Mouse (Mus musculus) stomach, embryonic 15.5 days (tissue): ENCODE data around the gene Slc3a2. TPM values are rescaled to one million over a fixed set of nuclear protein-coding genes. Genes with fewer than 3 reads are reported as not detected.

Source experiments
- ATAC-seq: fragments of 200-750 bp; cut with Nextera tagmentation; 2 replicates; pipeline ENCODE4 v1.8.0; 2017; ENCODE audit warnings: low read depth, moderate number of reproducible peaks, moderate TSS enrichment; ENCODE audit not compliant: insufficient read depth, low FRiP score
- H3K27ac ChIP-seq: fragments of 300-500 bp; sonication (generic); 2 replicates; pipeline ENCODE4 v1.5.1; 2015; ENCODE audit warnings: mild to moderate bottlenecking, inconsistent platforms
- H3K27me3 ChIP-seq: fragments of 300-500 bp; sonication (generic); replicated peaks from 2 replicates; pipeline ENCODE4 v1.6.1; 2015; ENCODE audit warnings: inconsistent platforms
- H3K36me3 ChIP-seq: fragments of 300-500 bp; sonication (generic); 2 replicates; pipeline ENCODE4 v1.6.1; 2015; ENCODE audit warnings: inconsistent platforms
- H3K4me1 ChIP-seq: fragments of 300-500 bp; sonication (generic); 2 replicates; pipeline ENCODE4 v1.6.1; 2015; ENCODE audit warnings: inconsistent platforms
- H3K4me2 ChIP-seq: fragments of 300-500 bp; sonication (generic); 2 replicates; pipeline ENCODE4 v1.6.1; 2015; ENCODE audit warnings: mild to moderate bottlenecking, inconsistent platforms
- H3K4me3 ChIP-seq: fragments of 300-500 bp; sonication (generic); replicated peaks from 2 replicates; pipeline ENCODE4 v1.5.1; 2015; ENCODE audit warnings: inconsistent platforms
- H3K9ac ChIP-seq: fragments of 300-500 bp; sonication (generic); 2 replicates; pipeline ENCODE4 v1.6.1; 2015; ENCODE audit warnings: inconsistent platforms
- H3K9me3 ChIP-seq: fragments of 300-500 bp; sonication (generic); 2 replicates; pipeline ENCODE4 v1.6.1; 2016; ENCODE audit warnings: inconsistent platforms
- WGBS: fragments of 180-500 bp; shearing (Covaris S2); methylation state at CpG from one replicate; pipeline ENCODE4 v1.1.7; 2015; 5-methylcytosine and 5-hydroxymethylcytosine counted together
- polyA plus RNA-seq: library from polyadenylated mRNA; unstranded; fragments of >200 nt; fragmentation: Nextera tagmentation; extraction: Ambion mirVana; gene quantifications from 2 replicates; pipeline ENCODE4 v1.2.1, GENCODE M21; 2015

The Slc3a2 gene
- 111 and 122 TPM in 2 replicates for polyA plus RNA-seq

- peak; percentile 98 for ATAC-seq
- Histone ChIP-seq H3K27me3 (no peaks in the 10 kb centered on the region), H3K36me3 (peaks cover 28% of the 10 kb centered on the region), H3K27ac (peak within 1 kb of the TSS; percentile 99), H3K9ac (peak within 1 kb of the TSS; percentile 88), H3K4me1 (peaks cover 8% of the 10 kb centered on the region; the same call in 1 of the 2 replicates), H3K4me2 (peak within 1 kb of the TSS; percentile 64), H3K9me3 (no peaks in the 10 kb centered on the region), H3K4me3 (peak within 1 kb of the TSS; percentile 77)
- under 1% methylated on average over 50 of the region's 50 CpGs for WGBS
Measured at GRCm38 (mm10) chr19:8722907-8723573, at the start of gene Slc3a2. Slc3a2 (minus strand) TSS chr19:8723369.

GRCm38 (mm10) chr19:8770567-8771270 is 47.5 kb upstream of the Slc3a2 start, which contains the start of gene Tmem223:
Tmem223 (plus strand) TSS chr19:8770996.
- H3K4me1 ChIP-seq: peaks cover 15% of the 10 kb centered on the region
- peak within 1 kb of the TSS; percentile 56 for H3K4me3 ChIP-seq
- no peaks in the 10 kb centered on the region for H3K9me3 ChIP-seq
- peaks cover 39% of the 10 kb centered on the region for H3K36me3 ChIP-seq
- 0 out of 2 replicates have a peak, but pooled peaks have one; percentile 13 for ATAC-seq
- whole genome bisulfite sequencing: 21% methylated on average over 29 of the region's 29 CpGs
- H3K27me3 ChIP-seq: no peaks in the 10 kb centered on the region
- H3K4me2 ChIP-seq: peak within 1 kb of the TSS; percentile 59
- peak within 1 kb of the TSS; percentile 67 for H3K9ac ChIP-seq
- peak within 1 kb of the TSS; percentile 58 for H3K27ac ChIP-seq

- Histone ChIP-seq H3K27me3 (no peaks in the 10 kb centered on the region), H3K9me3 (no peaks in the 10 kb centered on the region), H3K27ac (no peak overlapping the region), H3K4me1 (no peaks in the 10 kb centered on the region), H3K9ac (no peak overlapping the region), H3K4me3 (no peak overlapping the region), H3K4me2 (no peak overlapping the region), H3K36me3 (peaks cover 62% of the 10 kb centered on the region)
- no peak for ATAC-seq
- 94% methylated on average over 9 of the region's 9 CpGs for WGBS
Measured at GRCm38 (mm10) chr19:8765562-8765961, 42.4 kb upstream of the Slc3a2 start.

- no peaks in the 10 kb centered on the region for H3K9me3 ChIP-seq
- WGBS: 90% methylated on average over 4 of the region's 4 CpGs
- no peak overlapping the region for H3K4me3 ChIP-seq
- H3K4me1 ChIP-seq: peaks cover 2% of the 10 kb centered on the region; the same call in 1 of the 2 replicates
- no peak overlapping the region for H3K4me2 ChIP-seq
- no peaks in the 10 kb centered on the region for H3K27me3 ChIP-seq
- H3K9ac ChIP-seq: no peak overlapping the region
- ATAC-seq: no peak
- H3K36me3 ChIP-seq: peaks cover 54% of the 10 kb centered on the region
- H3K27ac ChIP-seq: no peak overlapping the region
Measured at GRCm38 (mm10) chr19:8763276-8763675, 40.1 kb upstream of the Slc3a2 start.

GRCm38 (mm10) chr19:8760757-8761156 is 37.6 kb upstream of the Slc3a2 start:
- H3K4me1 ChIP-seq: peaks cover 6% of the 10 kb centered on the region; the same call in 1 of the 2 replicates
- no peaks in the 10 kb centered on the region for H3K9me3 ChIP-seq
- H3K27me3 ChIP-seq: no peaks in the 10 kb centered on the region
- ATAC-seq: no peak
- peaks cover 31% of the 10 kb centered on the region for H3K36me3 ChIP-seq
- 98% methylated on average over 2 of the region's 2 CpGs for WGBS
- H3K4me3 ChIP-seq: no peak overlapping the region
- H3K27ac ChIP-seq: no peak overlapping the region
- H3K9ac ChIP-seq: no peak overlapping the region
- H3K4me2 ChIP-seq: no peak overlapping the region

GRCm38 (mm10) chr19:8758899-8759298 is 35.7 kb upstream of the Slc3a2 start:
- H3K36me3 ChIP-seq: peaks cover 20% of the 10 kb centered on the region
- H3K9ac ChIP-seq: no peak overlapping the region
- WGBS: 77% methylated on average over 2 of the region's 2 CpGs

GRCm38 (mm10) chr19:8757471-8757998 is 34.4 kb upstream of the Slc3a2 start:
- no peaks in the 10 kb centered on the region for H3K9me3 ChIP-seq
- H3K4me2 ChIP-seq: peak overlapping the region; percentile 61
- H3K27ac ChIP-seq: peak overlapping the region; percentile 92
- H3K27me3 ChIP-seq: no peaks in the 10 kb centered on the region
- no peak for ATAC-seq
- H3K4me3 ChIP-seq: peak overlapping the region; percentile 96
- peak overlapping the region; percentile 94 for H3K9ac ChIP-seq
- WGBS: 3% methylated on average over 14 of the region's 14 CpGs
- peaks cover 13% of the 10 kb centered on the region for H3K36me3 ChIP-seq
- peaks cover 6% of the 10 kb centered on the region; the same call in 1 of the 2 replicates for H3K4me1 ChIP-seq

More at GRCm38 (mm10) chr19:8758899-8759298, 35.7 kb upstream of the Slc3a2 start:
- Histone ChIP-seq H3K27ac (no peak overlapping the region), H3K4me1 (peaks cover 6% of the 10 kb centered on the region; the same call in 1 of the 2 replicates), H3K27me3 (no peaks in the 10 kb centered on the region), H3K4me2 (0 out of 2 replicates have a peak overlapping the region, but pooled peaks have one; percentile 61), H3K9me3 (no peaks in the 10 kb centered on the region), H3K4me3 (no peak overlapping the region)
- ATAC-seq: no peak

- peak; percentile 96 for ATAC-seq
- peak within 1 kb of the TSS; percentile 92 for H3K27ac ChIP-seq
- under 1% methylated on average over 75 of the region's 75 CpGs for WGBS
Measured at GRCm38 (mm10) chr19:8756635-8757387, 33.6 kb upstream of the Slc3a2 start, which contains the start of gene Nxf1. Nxf1 (plus strand) TSS chr19:8757073.

GRCm38 (mm10) chr19:8755652-8756051 is 32.5 kb upstream of the Slc3a2 start:
- H3K36me3 ChIP-seq: peaks cover 28% of the 10 kb centered on the region
- 59% methylated on average over 3 of the region's 3 CpGs for WGBS
- ATAC-seq: no peak
- H3K9me3 ChIP-seq: no peaks in the 10 kb centered on the region
- H3K9ac ChIP-seq: no peak overlapping the region
- peaks cover 6% of the 10 kb centered on the region; the same call in 1 of the 2 replicates for H3K4me1 ChIP-seq
- peak overlapping the region; percentile 96; the same call in 1 of the 2 replicates for H3K4me3 ChIP-seq
- H3K27ac ChIP-seq: no peak overlapping the region
- H3K27me3 ChIP-seq: no peaks in the 10 kb centered on the region
- H3K4me2 ChIP-seq: peak overlapping the region; percentile 61; the same call in 1 of the 2 replicates

More at GRCm38 (mm10) chr19:8756635-8757387, 33.6 kb upstream of the Slc3a2 start, which contains the start of gene Nxf1:
- H3K27me3 ChIP-seq: no peaks in the 10 kb centered on the region
- peak within 1 kb of the TSS; percentile 61 for H3K4me2 ChIP-seq
- no peaks in the 10 kb centered on the region for H3K9me3 ChIP-seq
- peak within 1 kb of the TSS; percentile 96 for H3K4me3 ChIP-seq
- peak within 1 kb of the TSS; percentile 94 for H3K9ac ChIP-seq
- peaks cover 6% of the 10 kb centered on the region; the same call in 1 of the 2 replicates for H3K4me1 ChIP-seq
- peaks cover 18% of the 10 kb centered on the region for H3K36me3 ChIP-seq

GRCm38 (mm10) chr19:8747368-8747767 is 24.2 kb upstream of the Slc3a2 start:
- ATAC-seq: no peak
- WGBS: 69% methylated on average over 2 of the region's 2 CpGs
- H3K36me3 ChIP-seq: peaks cover 81% of the 10 kb centered on the region

GRCm38 (mm10) chr19:8745382-8745781 is 22.2 kb upstream of the Slc3a2 start:
- Histone ChIP-seq H3K27ac (no peak overlapping the region), H3K9ac (no peak overlapping the region), H3K9me3 (no peaks in the 10 kb centered on the region), H3K4me3 (no peak overlapping the region), H3K4me1 (peaks cover 15% of the 10 kb centered on the region), H3K4me2 (no peak overlapping the region), H3K27me3 (no peaks in the 10 kb centered on the region), H3K36me3 (peaks cover 66% of the 10 kb centered on the region)
- no peak for ATAC-seq
- 96% methylated on average over 1 of the region's 1 CpGs for WGBS

More at GRCm38 (mm10) chr19:8747368-8747767, 24.2 kb upstream of the Slc3a2 start:
- no peak overlapping the region for H3K27ac ChIP-seq
- no peak overlapping the region for H3K9ac ChIP-seq
- no peaks in the 10 kb centered on the region for H3K27me3 ChIP-seq
- no peak overlapping the region for H3K4me3 ChIP-seq
- H3K4me2 ChIP-seq: no peak overlapping the region
- no peaks in the 10 kb centered on the region for H3K9me3 ChIP-seq
- H3K4me1 ChIP-seq: peaks cover 9% of the 10 kb centered on the region; the same call in 1 of the 2 replicates
